Mouse (Mus musculus) adrenal gland, postnatal 4 days (tissue): Measurements from ENCODE around the gene Mex3a. TPM values are rescaled to one million over a fixed set of nuclear protein-coding genes. Genes with fewer than 3 reads are reported as not detected.
A peak's percentile ranks its signal among the peaks of the same experiment; 100 is the strongest.
"Not testable (repeated sequence)": the region's sequence is repeated elsewhere in the genome, so short reads cannot be mapped to it uniquely, and the experiment has no call there.

ENCODE experiments used
- DNase-seq, 2 experiments: peaks; one replicate each; pipeline ENCODE4 v3.0.0; 2021 to 2022; ENCODE audit warnings: low spot score in 2 of 2, mixed read lengths in 2 of 2
- microRNA-seq: library from miRNA; unstranded; fragments of <30 nt; microRNA quantifications from one replicate; pipeline ENCODE4 v1.2.0, GENCODE M21; 2021
- total RNA-seq, 2 experiments: library from RNA; stranded (reverse); gene quantifications; 2 replicates each; pipeline ENCODE4 v1.2.3; 2021

Gene Mex3a
- total RNA-seq, 2 experiments from 2014 or later, result 11.2 to 16.1 TPM

GRCm38 (mm10) chr3:88566536-88567061 is 34.4 kb downstream of the Mex3a start:
- DNase-seq, result no peak

GRCm38 (mm10) chr3:88567892-88568291 is 35.7 kb downstream of the Mex3a start:
- DNase-seq, result no peak

- no peak for DNase-seq
Measured at GRCm38 (mm10) chr3:88568615-88569014, 36.4 kb downstream of the Mex3a start.

- no peak for DNase-seq
Measured at GRCm38 (mm10) chr3:88569093-88569492, 36.9 kb downstream of the Mex3a start.

GRCm38 (mm10) chr3:88569694-88570093 is 37.5 kb downstream of the Mex3a start:
- DNase-seq, result no peak

GRCm38 (mm10) chr3:88570341-88570740 is 38.1 kb downstream of the Mex3a start:
- no peak for DNase-seq

- no peak for DNase-seq
Measured at GRCm38 (mm10) chr3:88571856-88572255, 39.7 kb downstream of the Mex3a start.

- DNase-seq, result no peak
Measured at GRCm38 (mm10) chr3:88572835-88573234, 40.6 kb downstream of the Mex3a start.

- DNase-seq, result no peak
Measured at GRCm38 (mm10) chr3:88573810-88574209, 41.6 kb downstream of the Mex3a start.

GRCm38 (mm10) chr3:88575540-88575939 is 43.3 kb downstream of the Mex3a start, which contains the start of gene Ssr2:
Ssr2 (plus strand) TSS chr3:88575876.
- DNase-seq, result no peak

GRCm38 (mm10) chr3:88577846-88578245 is 45.7 kb downstream of the Mex3a start:
- not testable (repeated sequence) for DNase-seq

- no peak for DNase-seq
Measured at GRCm38 (mm10) chr3:88578498-88579424, 46.6 kb downstream of the Mex3a start.

GRCm38 (mm10) chr3:88579454-88580117 is 47.4 kb downstream of the Mex3a start:
- DNase-seq, result peak; percentile 32 to 49

GRCm38 (mm10) chr3:88585769-88586168 is 53.6 kb downstream of the Mex3a start:
- no peak for DNase-seq

- DNase-seq, result no peak
Measured at GRCm38 (mm10) chr3:88586640-88587039, 54.4 kb downstream of the Mex3a start.

GRCm38 (mm10) chr3:88590246-88590645 is 58.1 kb downstream of the Mex3a start:
- no peak for DNase-seq

Small RNAs within 50 kb of the gene (microRNA-seq; reads per million reads assigned to microRNA genes)
- not detected for gene Mir1905

Other genes starting within 250 kb of the Mex3a start
- 1 to 10 TPM in 1 of 2 experiments, under 1 TPM in 1; 0.65 to 1.4 TPM for gene Gm38392, start 245.2 kb upstream of the Mex3a start, total RNA-seq
- 10 to 100 TPM in 1 of 2 experiments, 1 to 10 TPM in 1; 8.0 to 11.0 TPM for gene Tsacc, start 235.4 kb upstream of the Mex3a start, total RNA-seq
- 100 to 1,000 TPM; 272 to 299 TPM for gene Cct3, start 235.3 kb upstream of the Mex3a start, total RNA-seq
- 100 to 1,000 TPM; 163 to 166 TPM for gene Glmp, start 207.4 kb upstream of the Mex3a start, total RNA-seq
- gene Tmem79, start 196.2 kb upstream of the Mex3a start, total RNA-seq, result 1 to 10 TPM; 3.5 to 3.7 TPM
- 10 to 100 TPM; 68.2 to 69.0 TPM for gene Smg5, start 196.1 kb upstream of the Mex3a start, total RNA-seq
- 1 to 10 TPM; 4.9 to 6.4 TPM for gene Paqr6, start 167.8 kb upstream of the Mex3a start, total RNA-seq
- 1 to 10 TPM in 1 of 2 experiments, under 1 TPM in 1; 0.93 to 1.1 TPM for gene Bglap3, start 159.7 kb upstream of the Mex3a start, total RNA-seq
- not detected for gene Bglap2, start 153.7 kb upstream of the Mex3a start, total RNA-seq
- gene Bglap, start 147.9 kb upstream of the Mex3a start, total RNA-seq, result 1 to 10 TPM; 2.5 to 2.8 TPM
- 10 to 100 TPM; 78.8 to 79.0 TPM for gene Pmf1, start 122.1 kb upstream of the Mex3a start, total RNA-seq
- gene Slc25a44, start 107.3 kb upstream of the Mex3a start, total RNA-seq, result 10 to 100 TPM; 34.9 to 35.7 TPM
- 10 to 100 TPM; 11.5 to 15.5 TPM for gene Sema4a, start 71.2 kb upstream of the Mex3a start, total RNA-seq
- gene Lmna, start 22.4 kb upstream of the Mex3a start, total RNA-seq, result 100 to 1,000 TPM; 109 to 113 TPM
- gene Rab25, start 15.9 kb downstream of the Mex3a start, total RNA-seq, result 1 to 10 TPM in 1 of 2 experiments, under 1 TPM in 1; 0.54 to 3.9 TPM
- gene Lamtor2, start 20.7 kb downstream of the Mex3a start, total RNA-seq, result 100 to 1,000 TPM; 108 to 113 TPM
- 10 to 100 TPM; 52.6 to 62.6 TPM for gene Ubqln4, start 21.4 kb downstream of the Mex3a start, total RNA-seq
- gene Ssr2, start 43.5 kb downstream of the Mex3a start, total RNA-seq, result 100 to 1,000 TPM; 240 to 260 TPM
- gene Arhgef2, start 73.6 kb downstream of the Mex3a start, total RNA-seq, result 10 to 100 TPM; 65.7 to 77.0 TPM
- gene Rxfp4, start 120.7 kb downstream of the Mex3a start, total RNA-seq, result not detected
- gene Khdc4, start 153.4 kb downstream of the Mex3a start, total RNA-seq, result 10 to 100 TPM; 88.1 to 93.5 TPM
- gene Rit1, start 184.4 kb downstream of the Mex3a start, total RNA-seq, result 10 to 100 TPM; 53.4 to 54.0 TPM
- gene Syt11, start 242.8 kb downstream of the Mex3a start, total RNA-seq, result 10 to 100 TPM; 23.6 to 29.5 TPM